Mouse (Mus musculus) MEL-GATA-1-ER (cell line): ENCODE results near the gene Adamts13.
A peak's percentile ranks its signal among the peaks of the same experiment; 100 is the strongest.

Experiments
- DNase-seq: peaks from one replicate; pipeline ENCODE4 v3.0.0-alpha.2; 2012; ENCODE audit warnings: low read depth; ENCODE audit errors: extremely low read depth

Gene Adamts13

DNA sequence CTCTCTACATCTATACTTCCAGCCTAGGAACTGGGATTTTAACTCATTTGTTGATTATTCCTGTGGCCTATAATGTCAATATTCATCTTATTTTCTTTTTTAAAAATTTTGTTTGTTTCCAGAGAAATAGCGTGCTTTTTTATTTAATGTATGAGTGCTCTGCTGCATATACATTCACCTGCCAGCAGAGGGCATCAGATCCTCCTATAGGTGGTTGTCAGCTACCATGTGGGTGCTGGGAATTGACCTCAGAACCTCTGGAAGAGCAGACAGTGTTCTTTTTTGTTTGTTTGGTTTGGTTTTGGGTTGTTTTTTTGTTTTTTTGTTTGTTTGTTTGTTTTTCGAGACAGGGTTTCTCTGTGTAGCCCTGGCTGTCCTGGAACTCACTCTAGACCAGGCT lies 6.0 kb upstream of the Adamts13 start:
- no peak for DNase-seq

GRCm38 (mm10) chr2:26973960-26974359 lies 744 bp downstream of the Adamts13 start:
- DNase-seq = peak; percentile 37

DNA sequence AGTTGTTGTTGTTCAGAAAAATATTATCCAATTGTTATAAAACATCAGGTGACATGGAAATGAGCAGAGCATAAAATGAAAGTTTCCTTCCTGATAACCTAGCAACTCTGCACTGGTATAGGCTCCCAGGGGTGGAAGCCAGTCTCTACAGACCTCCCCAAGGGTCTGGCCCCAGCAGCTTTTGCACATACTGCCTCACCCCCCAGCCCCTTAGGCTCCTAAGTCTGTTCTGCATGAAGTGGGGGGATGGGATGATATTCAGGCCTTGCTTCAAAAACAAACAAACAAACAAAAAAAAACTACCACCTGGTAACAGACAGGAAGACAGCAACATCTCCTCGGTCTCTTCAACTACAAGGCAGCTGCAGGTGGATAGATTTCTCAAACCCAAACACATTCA lies 7.1 kb downstream of the Adamts13 start:
- no peak for DNase-seq

GRCm38 (mm10) chr2:26984179-26984578 lies 11.0 kb downstream of the Adamts13 start:
- DNase-seq = no peak

GRCm38 (mm10) chr2:26984640-26985039 lies 11.4 kb downstream of the Adamts13 start:
- no peak for DNase-seq

DNA sequence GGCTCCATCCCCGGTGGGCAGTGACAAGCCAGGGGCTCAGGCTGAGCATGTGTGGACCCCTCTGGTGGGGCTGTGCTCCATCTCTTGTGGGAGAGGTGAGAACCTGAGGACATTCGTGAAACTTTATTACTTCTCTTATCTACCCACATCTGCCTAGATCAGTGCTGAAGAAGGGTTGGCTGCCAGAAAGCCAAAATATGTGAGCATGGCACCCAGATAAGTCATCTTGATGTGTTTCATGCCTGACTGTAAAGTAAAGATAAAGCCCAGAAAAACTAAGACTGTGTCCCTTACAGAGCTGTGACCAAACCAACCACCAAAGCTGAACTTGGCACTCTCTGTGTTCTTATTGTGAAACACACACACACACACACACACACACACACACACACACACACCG lies 20.7 kb downstream of the Adamts13 start:
- DNase-seq = no peak

DNA sequence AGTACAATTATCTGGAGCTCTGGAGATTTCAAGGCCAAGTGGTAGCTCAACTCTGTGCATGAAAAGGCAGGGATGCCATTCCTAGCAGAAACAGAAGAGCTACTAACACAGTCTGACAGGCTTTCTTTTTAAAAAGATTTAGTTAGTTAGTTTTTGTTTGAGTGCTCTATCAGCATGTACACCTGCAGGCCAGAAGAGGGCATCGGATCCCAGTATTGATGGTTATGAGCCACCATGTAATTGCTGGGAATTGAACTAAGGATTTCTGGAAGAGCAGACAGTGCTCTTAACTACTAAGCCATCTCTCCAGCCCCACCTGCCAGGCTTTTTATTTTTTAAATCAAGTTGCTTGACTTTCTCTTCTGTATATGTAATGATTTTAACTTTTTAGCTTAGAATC lies 24.3 kb downstream of the Adamts13 start:
- DNase-seq = peak; percentile 33

DNA sequence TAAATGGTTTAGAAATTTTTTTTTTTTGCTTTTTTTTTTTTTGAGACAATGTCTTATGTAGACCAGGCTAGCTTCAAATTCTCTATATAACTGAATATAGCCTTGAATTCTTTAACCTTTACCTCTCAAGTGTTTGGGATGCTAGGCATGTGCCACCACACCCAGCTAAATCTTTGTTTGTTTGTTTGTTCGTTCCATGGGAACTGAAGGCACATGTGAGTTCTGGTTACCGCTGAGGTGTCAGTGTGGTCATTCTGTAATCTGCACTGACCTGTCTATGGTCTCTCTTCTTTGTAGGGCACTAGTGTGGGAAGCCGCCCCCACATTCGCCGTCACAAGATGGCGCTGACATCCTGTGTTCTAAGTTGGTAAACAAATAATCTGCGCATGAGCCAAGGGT lies 24.8 kb downstream of the Adamts13 start:
- DNase-seq = peak; percentile 21

DNA sequence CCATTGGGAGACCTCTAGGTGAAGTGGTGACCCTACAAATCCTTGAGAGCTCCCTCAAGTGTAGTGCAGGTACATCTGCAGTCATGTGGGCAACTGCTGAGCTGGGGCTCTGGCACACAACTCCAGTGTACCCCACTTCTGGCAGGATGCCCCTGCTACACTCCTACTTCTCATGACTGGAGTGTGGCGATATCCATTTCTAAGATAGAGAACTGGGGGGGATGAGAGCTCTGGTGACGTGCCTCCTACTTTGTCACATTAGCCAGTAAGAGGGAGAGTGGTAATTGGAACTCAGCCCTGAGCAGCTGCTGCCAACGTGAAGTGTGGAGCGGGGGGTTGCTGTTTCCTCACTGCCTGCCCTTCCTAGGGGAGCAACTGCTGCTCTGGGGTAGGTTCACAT lies 33.0 kb downstream of the Adamts13 start:
- DNase-seq = no peak

GRCm38 (mm10) chr2:27007701-27008100 lies 34.5 kb downstream of the Adamts13 start:
- DNase-seq = no peak

DNA sequence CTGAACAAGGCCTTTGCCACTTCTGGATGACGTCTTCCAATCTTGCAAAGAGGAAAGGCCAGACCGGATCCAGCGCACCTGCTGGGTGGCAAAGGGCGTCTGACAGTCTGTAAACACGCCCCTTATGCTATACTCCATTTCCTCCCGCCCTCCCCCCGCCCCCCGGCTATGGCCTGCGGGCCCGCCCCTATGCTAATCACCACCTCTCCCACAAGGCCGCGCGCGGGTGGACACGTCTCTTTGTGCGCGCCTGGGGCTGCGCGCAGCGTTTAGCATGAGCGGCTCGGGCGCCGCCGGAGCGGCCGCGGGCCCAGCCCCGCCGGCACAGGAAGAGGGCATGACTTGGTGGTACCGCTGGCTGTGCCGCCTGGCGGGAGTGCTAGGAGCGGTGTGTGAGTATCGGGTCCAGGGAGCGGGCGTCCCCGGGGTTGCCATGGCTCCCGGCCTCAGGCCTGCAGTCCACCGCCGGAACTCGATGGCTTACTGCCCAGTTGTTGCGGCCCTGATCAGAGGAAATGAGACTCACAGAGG lies 36.6 kb downstream of the Adamts13 start, which contains the start of gene Cacfd1:
Gene Cacfd1 (plus strand): TSS at position 213 of the 531 bp plus-strand sequence.
- peak; percentile 71 for DNase-seq

DNA sequence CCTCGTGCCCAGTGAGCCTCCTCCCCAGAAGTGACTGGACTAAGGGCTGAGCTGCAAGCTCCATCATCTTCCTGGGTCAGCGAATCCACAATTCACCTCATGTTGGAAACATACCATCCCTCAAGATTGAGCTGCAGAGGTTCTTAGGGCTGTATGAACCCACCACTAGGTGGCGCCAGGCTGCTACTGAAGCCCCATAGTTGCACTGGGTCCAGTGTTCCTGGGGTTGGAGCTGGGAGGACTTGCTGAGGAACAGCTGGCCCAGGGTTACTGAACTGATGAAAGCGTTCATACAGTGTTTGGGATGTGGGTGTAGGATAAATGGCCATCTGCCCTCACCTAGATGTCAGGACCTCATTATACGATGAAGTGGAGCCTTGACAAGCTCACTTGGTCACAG lies 44.6 kb downstream of the Adamts13 start:
- DNase-seq = no peak

GRCm38 (mm10) chr2:27019530-27019929 lies 46.3 kb downstream of the Adamts13 start:
- DNase-seq = no peak

DNA sequence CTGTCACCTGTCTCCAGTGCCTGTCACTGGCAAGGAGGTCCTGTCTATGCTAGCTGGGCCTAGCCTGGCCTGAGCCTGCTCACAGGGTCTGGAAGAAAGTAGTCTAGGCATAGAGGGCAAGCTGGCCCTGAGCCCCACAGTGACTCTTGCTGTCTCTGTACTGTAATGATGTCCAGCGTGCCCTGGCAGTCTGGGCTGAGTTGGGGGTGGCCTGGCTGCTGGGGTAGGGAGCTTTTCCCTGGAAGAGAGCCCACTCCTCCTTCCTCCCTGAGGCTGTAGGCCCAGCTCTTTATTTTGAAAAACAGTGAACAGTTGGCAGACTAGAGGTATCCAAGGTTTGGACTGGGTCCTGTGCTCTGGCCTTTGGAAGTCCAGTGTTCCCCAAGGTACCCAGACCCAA lies 47.9 kb downstream of the Adamts13 start:
- no peak for DNase-seq

GRCm38 (mm10) chr2:27022612-27023011 lies 49.4 kb downstream of the Adamts13 start:
- DNase-seq = no peak

- no peak for DNase-seq
Observed at GRCm38 (mm10) chr2:27024136-27024535, 50.9 kb downstream of the Adamts13 start.

- no peak for DNase-seq
Observed at GRCm38 (mm10) chr2:27025545-27025944, 52.3 kb downstream of the Adamts13 start.

DNA sequence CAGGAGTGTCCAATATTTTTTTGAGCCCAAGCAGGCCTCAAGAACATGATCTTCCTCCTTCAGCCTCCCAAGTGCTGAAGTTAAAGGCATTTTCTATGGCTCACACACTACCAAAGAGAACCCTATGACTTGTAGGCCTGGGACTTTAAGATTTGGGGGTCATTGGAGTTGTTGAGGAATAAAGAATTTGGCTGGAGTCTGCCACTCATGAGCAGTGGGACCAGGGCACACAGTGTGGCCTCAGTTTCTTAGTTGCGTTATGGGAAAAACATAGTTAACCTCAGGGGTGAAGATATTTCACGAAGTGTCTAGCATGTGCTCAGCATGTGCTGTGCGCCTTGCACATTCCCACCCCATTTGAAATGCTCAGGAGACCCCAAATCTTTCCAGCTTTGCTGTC lies 53.1 kb downstream of the Adamts13 start:
- DNase-seq = no peak

- DNase-seq = peak; percentile 70
Observed at GRCm38 (mm10) chr2:27026857-27027617, 53.8 kb downstream of the Adamts13 start.

GRCm38 (mm10) chr2:27027618-27028436 lies 54.6 kb downstream of the Adamts13 start, which contains the start of gene Slc2a6:
Slc2a6 (minus strand) TSS chr2:27027998.
- peak; percentile 79 for DNase-seq

DNA sequence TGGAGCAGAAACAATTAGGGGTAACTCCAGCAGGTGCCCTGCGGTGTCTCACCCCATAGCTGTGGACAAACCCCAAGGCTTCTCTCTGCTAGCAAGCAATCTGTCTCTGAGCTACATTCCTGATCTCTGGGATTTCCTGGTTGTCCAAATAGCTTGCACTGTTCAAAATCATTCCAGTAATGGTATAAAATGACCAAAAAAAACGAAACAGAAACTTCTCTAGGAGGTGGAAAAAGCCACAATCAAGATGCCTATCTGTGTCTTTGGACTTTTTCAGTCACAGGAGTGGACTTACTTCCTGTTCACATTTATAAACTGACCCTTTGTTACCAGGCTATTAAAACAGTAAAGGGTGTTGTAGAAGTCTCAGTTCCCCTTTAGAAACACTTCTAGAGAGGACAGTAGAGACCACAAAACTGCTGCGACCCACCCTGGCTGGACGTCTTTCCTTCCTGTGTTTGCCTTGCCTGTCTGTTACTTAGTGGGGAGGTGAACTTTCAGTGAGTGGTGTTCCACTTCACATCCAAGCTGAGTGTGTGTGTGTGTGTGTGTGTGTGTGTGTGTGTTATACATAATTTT lies 55.3 kb downstream of the Adamts13 start:
- DNase-seq = no peak

GRCm38 (mm10) chr2:27032361-27032760 lies 59.1 kb downstream of the Adamts13 start:
- no peak for DNase-seq
